Mouse (Mus musculus) hindbrain, embryonic 12.5 days (tissue): ENCODE measurements at regions not wholly inside any gene's neighbourhood (a gene's known extent, or its start where the extent isn't known, plus 50 kb on each side); places are given as distances from the start of the nearest gene placed in this dataset.

ENCODE experiments used
- ATAC-seq: fragments of 200-750 bp; cut with Nextera tagmentation; 2 replicates; pipeline ENCODE4 v1.8.0; 2017; ENCODE audit warnings: moderate TSS enrichment; ENCODE audit not compliant: low FRiP score
- H3K27ac ChIP-seq: fragments of 300-500 bp; sonication (generic); 2 replicates; pipeline ENCODE4 v1.5.1; 2016; ENCODE audit warnings: mild to moderate bottlenecking
- H3K27me3 ChIP-seq: fragments of 300-500 bp; sonication (generic); 2 replicates; pipeline ENCODE4 v1.6.1; 2016; ENCODE audit warnings: mild to moderate bottlenecking
- H3K36me3 ChIP-seq: fragments of 300-500 bp; sonication (generic); 2 replicates; pipeline ENCODE4 v1.6.1; 2016; ENCODE audit warnings: mild to moderate bottlenecking
- H3K4me1 ChIP-seq: fragments of 300-500 bp; sonication (generic); 2 replicates; pipeline ENCODE4 v1.6.1; 2016
- H3K4me2 ChIP-seq: fragments of 300-500 bp; sonication (generic); replicated peaks from 2 replicates; pipeline ENCODE4 v1.6.1; 2016; ENCODE audit warnings: mild to moderate bottlenecking
- H3K4me3 ChIP-seq: fragments of 300-500 bp; sonication (generic); 2 replicates; pipeline ENCODE4 v1.5.1; 2016; ENCODE audit warnings: mild to moderate bottlenecking
- H3K9ac ChIP-seq: fragments of 300-500 bp; sonication (generic); 2 replicates; pipeline ENCODE4 v1.6.1; 2016; ENCODE audit warnings: mild to moderate bottlenecking, moderate library complexity
- H3K9me3 ChIP-seq: fragments of 300-500 bp; sonication (generic); replicated peaks from 2 replicates; pipeline ENCODE4 v1.6.1; 2016; ENCODE audit warnings: mild to moderate bottlenecking
- WGBS: fragments of 180-500 bp; shearing (Covaris S2); methylation state at CpG from one replicate; pipeline ENCODE4 v1.1.7; 2016; 5-methylcytosine and 5-hydroxymethylcytosine counted together

DNA sequence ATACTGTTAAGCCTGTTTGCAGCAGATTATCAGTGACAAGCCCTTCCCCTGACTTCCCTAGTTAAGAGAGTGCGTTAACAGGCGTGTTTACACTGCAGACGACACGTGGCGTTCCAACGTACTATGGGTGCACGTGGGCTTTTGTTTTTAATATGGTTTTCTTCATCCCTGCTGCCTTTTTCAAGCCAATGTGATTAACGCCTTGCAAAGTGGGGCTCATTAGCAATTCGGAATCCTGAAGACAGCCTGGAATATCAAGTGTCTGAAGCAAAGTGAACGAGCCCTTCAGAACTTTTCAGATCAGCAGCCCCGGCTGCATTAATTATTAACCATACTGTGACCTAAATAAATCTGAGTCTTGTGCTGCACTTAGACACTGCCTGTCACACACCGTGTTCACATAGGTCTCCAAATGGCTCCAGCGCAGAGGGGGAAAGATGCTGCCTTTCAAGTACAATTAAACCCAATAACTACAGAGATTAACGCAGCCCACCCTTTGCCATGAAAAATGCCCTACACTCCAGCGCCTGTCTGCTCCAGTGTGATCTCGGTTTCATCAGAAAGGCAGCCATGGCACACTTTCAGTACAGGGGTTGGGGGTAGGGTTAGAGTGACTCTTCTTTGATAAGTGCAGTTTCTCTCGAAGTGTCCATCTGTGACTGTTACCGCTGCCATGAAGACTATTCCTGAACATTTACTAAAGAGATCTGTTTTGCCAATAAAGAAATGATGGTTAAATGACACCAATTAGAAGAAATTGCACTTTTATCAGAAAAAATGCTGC, 140.7 kb upstream of the Tcerg1l start:
- Histone ChIP-seq H3K4me2 (no peak overlapping the region), H3K27ac (no peak overlapping the region), H3K27me3 (no peaks in the 10 kb centered on the region), H3K36me3 (no peaks in the 10 kb centered on the region), H3K4me1 (0 out of 2 replicates have a peak, but pooled peaks cover 2% of the 10 kb centered on the region), H3K9ac (no peak overlapping the region), H3K4me3 (no peak overlapping the region), H3K9me3 (no peaks in the 10 kb centered on the region)
- WGBS = 59% methylated on average over 18 of the region's 18 CpGs
- no peak for ATAC-seq

- WGBS = 93% methylated on average over 2 of the region's 2 CpGs
- H3K27ac ChIP-seq = no peak overlapping the region
- no peak overlapping the region for H3K4me2 ChIP-seq
- no peak for ATAC-seq
- no peak overlapping the region for H3K9ac ChIP-seq
- no peaks in the 10 kb centered on the region for H3K36me3 ChIP-seq
- H3K4me3 ChIP-seq = no peak overlapping the region
- H3K4me1 ChIP-seq = no peaks in the 10 kb centered on the region
- H3K27me3 ChIP-seq = no peaks in the 10 kb centered on the region
- no peaks in the 10 kb centered on the region for H3K9me3 ChIP-seq
Measured at GRCm38 (mm10) chr7:138526143-138526542, 128.6 kb upstream of the Tcerg1l start.

DNA sequence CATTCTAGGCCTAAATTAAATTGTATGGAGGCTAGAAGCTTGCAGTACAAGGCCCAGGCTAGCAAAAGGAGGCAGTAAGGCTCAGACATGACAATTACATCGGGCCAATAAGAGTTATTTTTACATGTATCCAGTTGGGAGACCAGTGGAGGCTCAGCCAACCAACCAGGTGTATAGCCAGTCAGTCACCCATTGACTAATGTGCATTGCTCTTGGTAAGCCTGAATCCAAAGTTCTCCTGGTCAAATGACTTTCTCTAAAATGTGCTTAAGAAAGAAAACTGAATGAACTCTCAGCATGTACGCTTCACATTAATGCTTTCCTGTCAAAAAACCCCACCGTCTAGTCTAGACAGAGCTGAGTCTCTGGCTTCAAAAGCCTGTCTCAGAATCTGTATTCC, 127.4 kb upstream of the Tcerg1l start:
- H3K4me2 ChIP-seq = no peak overlapping the region
- no peak overlapping the region for H3K27ac ChIP-seq
- no peaks in the 10 kb centered on the region for H3K36me3 ChIP-seq
- H3K4me1 ChIP-seq = no peaks in the 10 kb centered on the region
- H3K9ac ChIP-seq = no peak overlapping the region
- no peaks in the 10 kb centered on the region for H3K27me3 ChIP-seq
- H3K4me3 ChIP-seq = no peak overlapping the region
- ATAC-seq = no peak
- H3K9me3 ChIP-seq = no peaks in the 10 kb centered on the region
- 84% methylated on average over 3 of the region's 3 CpGs for WGBS

DNA sequence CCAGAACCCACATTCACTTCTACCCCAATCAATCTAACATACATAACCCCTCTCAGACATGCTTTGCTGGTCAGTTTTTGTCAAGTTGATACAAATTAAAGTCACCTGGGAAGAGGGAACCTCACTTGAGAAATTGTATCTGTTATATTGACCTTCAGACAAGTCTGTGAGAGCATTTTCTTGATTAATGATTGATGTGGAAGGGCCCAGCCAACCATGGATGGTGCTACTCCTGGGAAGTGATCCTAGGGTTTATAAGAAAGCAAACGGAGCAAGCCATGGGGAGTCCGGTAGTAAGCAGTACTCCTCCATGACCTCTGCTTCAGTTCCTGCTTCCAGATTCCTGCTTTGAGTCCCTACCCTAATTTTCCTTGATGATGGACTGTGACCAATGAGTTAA, 116.6 kb upstream of the Tcerg1l start:
- Histone ChIP-seq H3K9ac (no peak overlapping the region), H3K27ac (no peak overlapping the region), H3K36me3 (no peaks in the 10 kb centered on the region), H3K4me1 (no peaks in the 10 kb centered on the region), H3K27me3 (no peaks in the 10 kb centered on the region), H3K9me3 (no peaks in the 10 kb centered on the region), H3K4me2 (no peak overlapping the region), H3K4me3 (no peak overlapping the region)
- no peak for ATAC-seq
- WGBS = 80% methylated on average over 2 of the region's 2 CpGs

GRCm38 (mm10) chr7:138505205-138505604, 107.7 kb upstream of the Tcerg1l start:
- no peak overlapping the region for H3K9ac ChIP-seq
- ATAC-seq = no peak

DNA sequence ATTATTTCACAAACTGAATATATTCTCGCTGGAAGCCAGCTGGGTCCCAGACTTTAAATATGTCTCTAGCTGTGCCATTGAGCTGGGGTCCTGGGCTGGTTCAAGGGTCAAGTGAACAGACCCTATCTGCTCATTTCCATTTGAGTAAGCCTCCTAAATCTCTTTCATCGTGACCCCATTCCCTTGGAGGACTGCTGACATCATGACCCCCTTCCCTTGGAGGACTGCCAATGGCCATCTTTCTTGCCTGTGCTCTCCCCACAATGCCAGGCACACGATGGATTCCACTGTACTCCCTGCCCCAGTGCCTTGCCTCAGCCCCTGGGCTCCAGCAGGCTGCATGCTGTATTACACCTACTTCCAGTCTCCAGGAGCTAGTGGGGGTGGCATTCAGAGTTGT, 106.5 kb upstream of the Tcerg1l start:
- ATAC-seq = no peak
- WGBS = 25% methylated on average over 3 of the region's 3 CpGs
- Histone ChIP-seq H3K9me3 (no peaks in the 10 kb centered on the region), H3K9ac (no peak overlapping the region), H3K4me1 (peaks cover 4% of the 10 kb centered on the region; the same call in 1 of the 2 replicates), H3K36me3 (no peaks in the 10 kb centered on the region), H3K27me3 (no peaks in the 10 kb centered on the region), H3K27ac (no peak overlapping the region), H3K4me3 (no peak overlapping the region), H3K4me2 (no peak overlapping the region)

More at GRCm38 (mm10) chr7:138505205-138505604, 107.7 kb upstream of the Tcerg1l start:
- H3K27ac ChIP-seq = no peak overlapping the region
- no peaks in the 10 kb centered on the region for H3K9me3 ChIP-seq
- 79% methylated on average over 2 of the region's 2 CpGs for WGBS
- peaks cover 4% of the 10 kb centered on the region; the same call in 1 of the 2 replicates for H3K4me1 ChIP-seq
- no peak overlapping the region for H3K4me2 ChIP-seq
- H3K36me3 ChIP-seq = no peaks in the 10 kb centered on the region
- no peaks in the 10 kb centered on the region for H3K27me3 ChIP-seq
- no peak overlapping the region for H3K4me3 ChIP-seq

DNA sequence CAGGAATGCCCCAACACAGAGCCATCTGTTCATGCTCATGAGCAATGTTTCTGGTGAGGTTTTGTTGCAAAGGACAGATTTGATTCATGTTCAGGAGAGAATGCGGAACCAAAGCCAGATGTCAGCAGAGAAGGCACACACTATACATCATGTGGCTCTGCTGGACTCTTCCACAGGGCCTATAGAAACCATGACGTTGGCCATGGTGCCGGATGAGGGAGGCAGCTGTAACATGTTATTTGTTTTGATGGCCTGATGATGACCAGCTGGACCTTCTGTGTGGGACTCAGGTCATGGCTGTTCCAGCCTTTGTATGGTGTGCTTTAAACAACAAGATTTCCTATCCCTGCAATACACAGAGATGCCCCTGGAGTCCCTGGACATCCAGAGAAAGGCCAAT, 105.5 kb upstream of the Tcerg1l start:
- Histone ChIP-seq H3K4me3 (no peak overlapping the region), H3K36me3 (no peaks in the 10 kb centered on the region), H3K27me3 (no peaks in the 10 kb centered on the region), H3K27ac (no peak overlapping the region), H3K4me1 (peaks cover 4% of the 10 kb centered on the region; the same call in 1 of the 2 replicates), H3K9me3 (no peaks in the 10 kb centered on the region), H3K4me2 (no peak overlapping the region), H3K9ac (no peak overlapping the region)
- 64% methylated on average over 3 of the region's 3 CpGs for WGBS
- no peak for ATAC-seq

GRCm38 (mm10) chr7:138501347-138502014, 104.0 kb upstream of the Tcerg1l start:
- no peaks in the 10 kb centered on the region for H3K36me3 ChIP-seq
- no peaks in the 10 kb centered on the region for H3K27me3 ChIP-seq
- ATAC-seq = no peak
- no peaks in the 10 kb centered on the region for H3K9me3 ChIP-seq
- WGBS = 74% methylated on average over 14 of the region's 14 CpGs
- H3K4me2 ChIP-seq = no peak overlapping the region
- H3K4me1 ChIP-seq = peaks cover 4% of the 10 kb centered on the region; the same call in 1 of the 2 replicates
- no peak overlapping the region for H3K4me3 ChIP-seq
- H3K27ac ChIP-seq = no peak overlapping the region
- no peak overlapping the region for H3K9ac ChIP-seq

GRCm38 (mm10) chr7:138497771-138498170, 100.2 kb upstream of the Tcerg1l start:
- no peaks in the 10 kb centered on the region for H3K4me1 ChIP-seq
- H3K9me3 ChIP-seq = no peaks in the 10 kb centered on the region
- H3K4me2 ChIP-seq = no peak overlapping the region
- no peaks in the 10 kb centered on the region for H3K27me3 ChIP-seq
- 84% methylated on average over 2 of the region's 2 CpGs for WGBS
- no peak for ATAC-seq
- H3K9ac ChIP-seq = no peak overlapping the region
- no peaks in the 10 kb centered on the region for H3K36me3 ChIP-seq
- H3K4me3 ChIP-seq = no peak overlapping the region
- H3K27ac ChIP-seq = no peak overlapping the region

GRCm38 (mm10) chr7:138497202-138497601, 99.7 kb upstream of the Tcerg1l start:
- H3K9ac ChIP-seq = no peak overlapping the region
- H3K4me2 ChIP-seq = no peak overlapping the region
- H3K4me1 ChIP-seq = no peaks in the 10 kb centered on the region
- H3K4me3 ChIP-seq = no peak overlapping the region
- H3K36me3 ChIP-seq = no peaks in the 10 kb centered on the region
- no peak for ATAC-seq
- H3K9me3 ChIP-seq = no peaks in the 10 kb centered on the region
- WGBS = 64% methylated on average over 6 of the region's 6 CpGs
- H3K27ac ChIP-seq = no peak overlapping the region
- H3K27me3 ChIP-seq = no peaks in the 10 kb centered on the region

GRCm38 (mm10) chr7:138493661-138494060, 96.1 kb upstream of the Tcerg1l start:
- H3K4me1 ChIP-seq = no peaks in the 10 kb centered on the region
- 0 out of 2 replicates have a peak, but pooled peaks cover 4% of the 10 kb centered on the region for H3K9me3 ChIP-seq
- H3K27ac ChIP-seq = no peak overlapping the region
- no peaks in the 10 kb centered on the region for H3K36me3 ChIP-seq
- H3K27me3 ChIP-seq = no peaks in the 10 kb centered on the region
- WGBS = 69% methylated on average over 4 of the region's 4 CpGs
- H3K4me2 ChIP-seq = no peak overlapping the region
- H3K9ac ChIP-seq = no peak overlapping the region
- H3K4me3 ChIP-seq = no peak overlapping the region
- no peak for ATAC-seq

- Histone ChIP-seq H3K4me3 (no peak overlapping the region), H3K27me3 (no peaks in the 10 kb centered on the region), H3K4me1 (no peaks in the 10 kb centered on the region), H3K27ac (no peak overlapping the region), H3K9me3 (0 out of 2 replicates have a peak, but pooled peaks cover 4% of the 10 kb centered on the region), H3K4me2 (no peak overlapping the region), H3K36me3 (no peaks in the 10 kb centered on the region), H3K9ac (no peak overlapping the region)
- ATAC-seq = no peak
- WGBS = 65% methylated on average over 5 of the region's 5 CpGs
Measured at GRCm38 (mm10) chr7:138492261-138492660, 94.7 kb upstream of the Tcerg1l start.
